Mouse (Mus musculus) small intestine, adult 2 months (tissue): Measurements from ENCODE around the gene Umodl1.

Source experiments
- CTCF ChIP-seq: fragments of 200-500 bp; IDR thresholded peaks from 2 replicates; pipeline ENCODE4 v1.5.1; 2012; ENCODE audit warnings: low read depth, mild to moderate bottlenecking, control low read depth, inconsistent platforms, low read length, moderate library complexity, mixed read lengths; ENCODE audit not compliant: insufficient replicate concordance, insufficient read length; ENCODE audit errors: extremely low read depth
- POLR2A ChIP-seq: fragments of 200-500 bp; IDR thresholded peaks from 2 replicates; pipeline ENCODE4 v1.6.1; 2012; ENCODE audit warnings: low read depth, mild to moderate bottlenecking, control low read depth, inconsistent platforms, low read length, moderate library complexity

- no peak for TF ChIP-seq CTCF
- no peak for TF ChIP-seq POLR2A
Observed at GRCm38 (mm10) chr17:31000897-31001296, 46.5 kb downstream of the Umodl1 start.
